Mouse (Mus musculus): ENCODE results near the gene Ttc17.
"Not testable (repeated sequence)": the region's sequence is repeated elsewhere in the genome, so short reads cannot be mapped to it uniquely, and the experiment has no call there.

Gene Ttc17

GRCm38 (mm10) chr2:94406083-94406957, at the start of gene Ttc17:
Gene Ttc17, minus strand, starts transcription at chr2:94406689.
- in situ Hi-C loops (cut with MboI, MseI) = no loop called here

- in situ Hi-C loops (cut with MboI, MseI) = no loop called here
Observed at GRCm38 (mm10) chr2:94449643-94450042, 43.2 kb upstream of the Ttc17 start.

GRCm38 (mm10) chr2:94436952-94437351, 30.5 kb upstream of the Ttc17 start:
- in situ Hi-C loops (cut with MboI, MseI) = no loop called here

GRCm38 (mm10) chr2:94435481-94435880, 29.0 kb upstream of the Ttc17 start:
- in situ Hi-C loops (cut with MboI, MseI) = no loop called here

DNA sequence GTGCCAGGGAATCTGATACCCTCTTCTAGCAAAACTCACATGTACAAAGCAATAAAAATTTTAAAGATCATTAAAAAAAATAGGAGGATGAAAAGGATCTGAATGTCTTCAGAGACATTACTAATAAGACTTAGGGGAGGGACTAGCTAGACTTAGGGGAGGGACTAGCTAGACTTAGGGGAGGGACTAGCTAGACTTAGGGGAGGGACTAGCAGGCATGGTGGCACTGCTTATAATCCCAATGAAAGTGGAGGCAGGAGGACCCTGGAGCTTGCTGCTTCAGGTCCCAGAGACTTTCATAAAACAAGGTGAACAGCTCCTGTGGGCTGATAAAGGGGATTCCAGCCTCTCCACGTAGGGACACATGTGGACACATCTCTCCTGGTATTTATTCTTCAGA, 28.3 kb upstream of the Ttc17 start:
- in situ Hi-C loops (cut with MboI, MseI) = no loop called here

DNA sequence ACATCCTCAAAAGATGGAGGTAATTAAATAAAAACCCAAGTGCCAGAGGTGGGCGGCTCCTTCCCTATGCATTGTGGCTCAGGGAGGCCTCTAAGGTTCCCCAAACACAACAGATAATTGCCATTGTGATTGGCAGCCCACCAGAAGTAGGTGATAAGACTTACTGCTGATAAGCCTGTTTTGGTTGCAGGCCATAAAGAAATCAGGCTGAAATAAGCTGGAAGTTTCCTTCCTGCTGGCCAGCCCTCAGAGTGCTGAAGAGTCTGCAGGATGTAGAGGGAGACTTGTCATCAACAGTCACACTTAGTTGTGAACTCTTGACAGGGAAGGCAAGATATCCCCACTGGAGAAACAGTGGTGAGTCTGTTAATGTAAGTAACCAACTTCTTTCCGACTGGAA, 25.7 kb upstream of the Ttc17 start:
- in situ Hi-C loops (cut with MboI, MseI) = no loop called here

- in situ Hi-C loops (cut with MboI, MseI) = no loop called here
Observed at GRCm38 (mm10) chr2:94428456-94428855, 22.0 kb upstream of the Ttc17 start.

DNA sequence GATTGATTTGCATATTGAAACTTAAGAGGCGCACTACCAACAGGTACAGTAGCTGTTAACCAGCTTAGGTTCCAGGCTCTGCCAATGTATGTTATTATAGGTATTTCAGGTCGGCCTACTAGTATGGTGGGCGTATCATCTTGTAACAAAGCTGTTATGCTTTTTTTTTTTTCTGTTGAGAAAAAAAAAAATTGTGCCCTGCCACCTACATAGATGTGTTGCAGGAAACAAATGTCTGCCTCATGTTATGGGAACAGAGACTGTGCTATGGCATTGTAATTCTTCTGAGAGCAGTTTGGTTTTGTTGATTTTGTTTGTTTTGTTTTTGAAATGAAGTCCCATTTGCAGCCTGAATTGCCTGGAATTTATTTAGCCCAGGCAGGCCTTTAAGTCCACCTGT, 952 bp upstream of the Ttc17 start:
- in situ Hi-C loops (cut with MboI, MseI) = no loop called here

DNA sequence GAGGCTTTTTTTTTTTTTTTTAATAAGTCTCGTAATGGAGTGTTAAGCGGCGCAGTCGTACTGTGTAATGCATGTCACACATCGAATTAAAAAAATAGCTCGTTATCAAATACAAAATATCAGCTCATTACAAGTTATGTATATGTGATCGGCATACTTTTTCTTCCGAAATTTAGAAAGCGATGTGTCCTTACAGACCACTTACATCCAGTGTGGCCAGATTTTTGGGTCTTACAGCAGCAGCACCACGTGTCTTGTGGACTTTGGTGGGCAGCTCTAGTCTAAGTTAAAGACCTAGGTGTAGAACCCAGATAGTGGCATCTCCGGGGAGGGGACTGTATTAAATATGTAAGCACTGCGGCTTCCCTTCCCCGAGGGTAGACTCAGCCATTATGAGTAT, 532 bp upstream of the Ttc17 start:
- in situ Hi-C loops (cut with MboI, MseI) = no loop called here

DNA sequence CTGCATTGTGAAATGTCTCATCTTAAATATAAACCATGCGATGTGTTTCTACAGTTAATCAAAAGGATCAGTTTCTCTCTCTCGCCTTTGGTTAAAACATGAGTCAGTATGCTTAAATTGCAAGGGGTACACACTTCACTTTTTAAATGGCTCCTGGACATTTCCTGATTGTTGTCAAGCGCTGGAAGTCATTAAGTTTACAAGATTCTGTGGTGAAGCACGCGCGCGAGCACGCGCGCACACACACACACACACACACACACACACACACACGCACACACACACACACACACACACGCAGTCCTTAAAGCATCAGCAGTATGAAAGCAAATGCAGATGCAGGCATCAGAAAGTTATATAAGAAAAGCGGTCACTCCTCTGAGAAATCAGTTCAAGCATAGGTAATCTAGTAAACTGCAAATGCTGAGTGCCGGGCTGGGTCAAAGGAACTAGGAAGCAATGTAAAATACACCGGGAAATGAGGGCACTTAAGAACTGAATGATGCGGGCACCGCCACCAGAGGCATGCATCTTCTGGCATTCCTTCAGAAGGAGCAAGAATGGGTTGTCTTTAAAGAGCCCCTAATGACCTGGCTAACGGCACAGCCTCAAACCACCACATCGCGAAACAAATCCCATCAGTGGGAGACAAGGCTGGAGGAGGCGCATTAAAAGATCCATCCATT, 949 bp downstream of the Ttc17 start:
- in situ Hi-C loops (cut with MboI, MseI) = no loop called here

DNA sequence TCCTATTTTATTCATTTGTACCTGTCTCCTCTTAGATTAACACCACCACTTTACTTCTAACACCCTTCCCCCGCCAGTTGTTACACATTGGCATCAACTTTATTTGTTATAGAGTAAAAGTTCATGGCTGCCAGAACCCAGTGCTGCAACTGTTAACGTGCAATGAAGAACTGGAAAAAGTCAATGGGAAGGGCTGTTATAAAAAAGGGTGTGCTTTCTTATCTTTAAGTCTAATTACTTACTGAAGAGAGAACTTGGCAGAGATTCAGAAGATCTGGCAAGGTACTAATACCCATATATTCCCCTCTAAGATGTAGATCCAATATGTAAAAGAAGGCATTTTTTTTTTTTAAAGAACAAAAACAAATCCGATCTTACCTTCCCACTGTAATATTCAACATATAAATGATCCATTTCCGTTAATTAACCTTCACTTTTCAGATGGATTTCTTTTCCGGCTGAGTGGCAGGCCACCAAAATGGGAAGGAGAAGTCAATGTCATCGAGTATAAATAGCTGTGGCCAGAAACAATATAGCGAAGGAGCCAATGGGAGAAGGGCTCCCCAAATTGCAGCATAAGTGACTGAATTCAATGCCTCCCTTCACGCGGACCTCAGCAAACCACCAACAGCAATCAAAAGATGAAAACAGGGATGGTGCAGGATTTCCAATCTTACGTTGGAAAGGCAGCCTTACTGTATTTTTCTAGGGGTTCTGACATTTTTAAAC, 1.8 kb downstream of the Ttc17 start:
- in situ Hi-C loops (cut with MboI, MseI) = no loop called here

DNA sequence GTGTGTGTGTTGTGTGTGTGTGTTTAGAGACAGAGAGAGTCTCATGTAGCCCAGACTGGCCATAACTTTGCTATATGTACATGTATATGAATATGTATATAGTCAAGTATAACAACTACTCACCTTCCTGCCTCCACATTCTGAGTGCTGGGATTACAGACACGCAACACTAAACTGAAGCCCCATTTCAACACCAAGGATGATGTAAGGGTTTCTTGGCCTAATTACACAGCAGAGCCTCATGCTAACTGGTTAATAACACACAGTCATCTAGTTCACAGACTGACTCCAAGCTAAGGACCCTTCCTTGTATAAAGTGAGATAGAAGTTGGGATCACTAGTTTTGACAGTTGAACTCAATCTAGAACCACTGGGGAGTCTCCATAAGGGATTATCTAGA, 3.9 kb downstream of the Ttc17 start:
- in situ Hi-C loops (cut with MboI, MseI) = no loop called here

DNA sequence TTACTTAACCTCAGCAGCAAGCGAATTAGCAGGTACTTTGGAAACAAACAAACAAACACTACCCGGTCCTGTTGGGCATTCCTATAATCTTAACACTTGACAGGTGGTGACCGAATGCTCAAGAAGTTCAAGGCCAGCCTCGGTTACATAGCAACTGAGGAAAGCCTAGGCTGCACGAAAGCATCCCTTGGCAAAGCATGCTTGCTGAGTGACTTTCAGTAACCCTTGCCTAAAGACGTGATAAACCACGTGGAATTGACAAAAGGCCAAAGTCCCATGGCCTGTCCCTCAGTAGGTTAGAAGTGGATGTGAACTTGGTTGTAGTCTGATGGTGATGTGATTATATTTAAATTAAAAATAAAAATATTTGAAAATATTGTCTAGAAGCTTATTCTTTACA, 4.4 kb downstream of the Ttc17 start:
- in situ Hi-C loops (cut with MboI, MseI) = no loop called here

DNA sequence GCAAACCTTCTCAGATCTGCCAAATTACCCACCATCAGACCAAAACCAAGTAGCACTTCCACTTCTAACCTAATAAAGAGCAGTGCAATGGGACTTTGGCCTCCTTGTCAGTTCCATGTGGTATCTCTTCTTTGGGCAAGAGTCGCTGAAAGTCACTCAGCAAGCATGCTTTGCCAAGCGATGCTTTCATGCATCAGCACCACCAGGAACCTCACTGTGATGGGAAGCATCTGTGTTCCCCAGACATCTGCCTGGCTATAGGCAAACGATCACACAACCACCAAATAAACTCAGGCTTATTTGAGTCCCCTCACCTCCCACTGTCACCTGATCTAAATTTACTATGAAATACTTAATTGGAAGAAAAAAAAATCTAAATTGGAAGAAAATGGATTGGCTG, 5.5 kb downstream of the Ttc17 start:
- in situ Hi-C loops (cut with MboI, MseI) = no loop called here

DNA sequence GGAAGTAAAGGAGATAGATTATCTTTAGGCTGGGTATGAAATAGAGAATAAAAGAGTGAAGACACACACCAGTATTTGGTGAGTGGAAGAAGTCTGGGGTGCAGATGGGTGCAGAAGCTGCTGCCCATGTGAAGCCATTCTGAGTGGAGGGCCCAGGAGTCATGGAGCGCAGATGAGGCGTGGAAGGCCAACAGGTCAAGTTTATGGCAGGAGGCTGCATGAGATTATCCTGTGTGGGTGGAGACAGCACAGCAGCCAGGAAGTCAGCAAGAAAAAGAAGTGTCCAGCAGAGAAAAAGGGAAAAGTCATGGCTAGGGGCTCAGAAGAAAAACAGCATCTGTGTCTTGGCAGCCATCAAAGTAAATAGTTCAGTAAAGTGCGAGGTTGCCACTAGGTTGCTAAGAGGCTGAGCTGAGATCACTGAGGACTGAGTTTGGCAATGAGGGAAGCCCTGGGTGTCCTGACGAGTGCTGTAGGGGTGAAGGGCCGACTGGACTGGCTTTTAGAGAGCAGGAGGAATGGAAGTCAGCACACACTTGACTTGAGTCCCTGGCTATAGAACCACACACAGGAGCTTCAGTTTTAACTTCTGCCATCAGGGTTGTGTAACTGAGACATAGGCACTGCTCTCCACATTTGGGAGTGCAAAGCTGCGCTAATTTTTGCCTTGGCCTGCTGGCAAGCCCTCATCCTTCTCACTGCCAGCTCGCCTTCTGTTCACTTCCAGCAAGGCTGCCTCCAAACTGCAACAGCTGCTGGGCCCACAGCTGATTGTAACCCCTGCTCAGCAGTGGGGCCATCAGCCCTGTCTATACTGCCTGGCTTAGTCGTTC, 8.1 kb downstream of the Ttc17 start:
- in situ Hi-C loops (cut with MboI, MseI) = no loop called here

DNA sequence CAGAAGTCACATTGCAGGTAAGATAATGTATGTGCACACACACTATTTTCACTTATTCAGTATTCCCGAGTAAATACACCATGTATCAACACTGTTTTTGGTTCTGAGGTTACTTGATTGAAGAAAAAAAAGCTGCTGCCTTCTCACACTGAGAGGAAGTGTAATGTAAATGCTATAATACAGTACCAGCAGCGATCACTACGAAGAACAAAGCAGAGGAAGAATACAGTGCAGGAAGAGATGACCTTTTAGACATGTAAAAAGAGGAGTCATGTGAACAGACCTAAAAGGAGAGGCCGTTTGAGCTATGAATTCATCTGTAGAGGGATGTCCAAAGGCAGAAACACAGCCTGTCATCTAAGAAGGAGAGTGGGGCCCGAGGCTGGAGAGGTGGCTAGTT, 9.0 kb downstream of the Ttc17 start:
- in situ Hi-C loops (cut with MboI, MseI) = no loop called here

DNA sequence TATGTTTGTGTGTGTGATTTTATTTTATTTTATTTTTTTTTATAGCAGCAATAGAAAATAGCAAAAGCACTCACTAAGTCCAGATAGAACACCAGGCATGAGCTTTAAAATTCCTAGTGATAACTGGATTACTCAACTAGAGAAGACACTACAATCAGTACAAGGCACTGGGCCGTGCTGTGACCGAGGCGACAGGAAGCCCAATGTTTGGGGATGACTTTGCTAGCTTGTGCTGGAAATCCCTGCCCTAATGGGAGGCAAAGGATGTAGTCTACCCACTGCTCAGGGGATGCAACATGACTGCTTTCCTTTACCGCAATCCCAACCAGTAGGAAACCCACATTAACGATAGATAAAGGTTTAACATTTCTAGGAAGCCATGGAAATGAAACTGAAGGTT, 10.2 kb downstream of the Ttc17 start:
- in situ Hi-C loops (cut with MboI, MseI) = no loop called here

- in situ Hi-C loops (cut with MboI, MseI) = not testable (repeated sequence)
Observed at GRCm38 (mm10) chr2:94391127-94391526, 15.4 kb downstream of the Ttc17 start.

DNA sequence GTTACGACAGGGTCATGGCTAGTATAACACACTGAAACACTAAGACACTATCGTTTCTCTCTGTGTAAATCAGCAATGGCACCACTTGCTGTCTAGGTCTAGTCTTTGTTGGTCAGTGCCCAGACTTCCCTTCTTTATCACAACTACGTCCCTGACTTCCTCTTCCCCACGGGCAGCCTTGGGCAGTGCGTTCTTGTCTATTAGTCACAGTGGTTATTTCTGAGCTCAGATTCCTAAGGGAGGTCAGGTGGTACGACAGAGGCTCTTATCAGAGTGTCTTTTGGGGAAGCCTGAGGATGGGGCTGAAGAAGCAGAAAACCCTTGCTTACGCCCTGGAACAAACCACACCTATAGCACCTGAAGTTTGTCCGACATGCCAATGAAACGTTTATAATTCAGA, 17.5 kb downstream of the Ttc17 start:
- in situ Hi-C loops (cut with MboI, MseI) = no loop called here

DNA sequence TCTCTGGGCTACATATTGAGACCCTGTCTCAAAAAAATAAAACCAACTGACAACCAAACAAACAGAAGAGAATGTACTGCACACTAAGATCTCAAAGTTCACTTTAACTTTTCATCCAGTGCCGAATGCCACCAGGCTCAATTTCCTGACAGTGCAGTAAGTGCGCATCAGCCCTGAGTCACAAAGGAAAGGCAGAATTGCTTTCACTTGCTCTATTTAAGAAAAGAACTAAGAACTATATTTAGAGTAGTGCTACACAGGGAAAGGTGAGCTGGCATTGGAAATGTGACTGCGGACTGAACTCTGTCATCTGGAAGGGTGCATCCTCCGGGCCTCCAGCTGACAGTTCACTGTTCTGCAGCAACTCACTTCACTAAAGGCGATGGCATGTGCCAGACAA, 18.6 kb downstream of the Ttc17 start:
- in situ Hi-C loops (cut with MboI, MseI) = no loop called here

DNA sequence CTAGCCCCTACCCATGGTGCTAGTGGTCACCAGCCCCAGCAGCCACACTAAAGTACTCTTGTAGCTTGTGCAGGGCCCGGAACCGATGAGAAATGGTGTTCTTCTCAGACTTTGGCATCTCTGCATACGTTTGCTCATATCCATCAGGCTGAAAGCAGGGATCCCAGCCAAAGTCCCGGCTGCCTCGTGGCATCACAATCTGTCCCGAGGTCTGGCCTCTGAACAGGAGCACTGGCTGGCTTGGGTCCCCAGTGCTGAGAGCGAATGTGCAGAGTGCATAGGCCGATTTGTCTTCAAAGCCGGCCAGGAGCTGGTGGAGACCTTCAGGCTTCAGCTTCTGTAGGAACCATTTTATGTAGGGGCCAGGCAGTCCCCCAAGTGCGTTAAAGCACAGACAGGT, 22.0 kb downstream of the Ttc17 start:
- in situ Hi-C loops (cut with MboI, MseI) = not testable (repeated sequence)

Measured in T-helper 2 cell (primary cell).